Mouse (Mus musculus) cerebral cortex, adult 2 months (tissue): Measurements from ENCODE around the gene Fxyd7.

Source experiments
- WGBS: fragments of 180-500 bp; shearing (Covaris S2); methylation state at CpG from one replicate; pipeline ENCODE4 v1.1.7; 2018; 5-methylcytosine and 5-hydroxymethylcytosine counted together

Fxyd7 gene

DNA sequence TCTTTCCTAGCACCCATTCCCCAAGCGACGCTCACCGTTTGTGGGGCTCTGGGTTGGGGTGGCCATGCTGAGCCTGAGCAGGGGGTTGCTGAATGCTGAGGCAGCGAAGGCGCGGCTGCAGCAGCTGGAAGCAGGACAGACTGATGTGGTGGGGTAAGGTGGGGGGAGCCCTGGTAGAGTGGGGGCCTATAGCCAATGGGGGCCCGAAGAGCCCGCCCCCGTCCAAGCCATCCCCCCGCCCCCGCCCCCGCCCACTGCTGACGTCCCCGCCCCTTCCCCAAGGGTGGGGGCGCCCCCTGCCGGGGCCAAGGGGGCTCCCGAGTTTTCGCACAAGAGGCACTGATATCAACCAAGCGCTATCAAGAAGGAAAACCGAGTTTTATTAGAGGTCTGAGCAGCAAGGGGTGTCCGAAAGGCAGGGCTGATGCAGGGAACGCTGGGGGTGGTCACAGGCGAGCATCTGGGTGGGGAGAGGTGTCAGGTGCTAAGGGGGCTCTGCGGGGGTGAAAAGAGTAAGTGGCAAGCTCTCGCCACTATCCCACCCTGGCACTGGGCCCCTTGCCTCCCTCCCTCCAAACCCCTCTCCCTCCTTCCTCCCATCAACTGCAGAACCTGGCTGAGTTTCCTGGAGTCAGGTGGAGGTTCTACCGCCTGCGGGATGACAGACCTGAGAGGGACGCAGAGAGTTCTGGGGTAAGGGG lies at the start of gene Fxyd7:
TSS of gene Fxyd7 (minus strand) at position 147 of the 701 bp plus-strand sequence.
- 4% methylated on average over 28 of the region's 28 CpGs for WGBS

DNA sequence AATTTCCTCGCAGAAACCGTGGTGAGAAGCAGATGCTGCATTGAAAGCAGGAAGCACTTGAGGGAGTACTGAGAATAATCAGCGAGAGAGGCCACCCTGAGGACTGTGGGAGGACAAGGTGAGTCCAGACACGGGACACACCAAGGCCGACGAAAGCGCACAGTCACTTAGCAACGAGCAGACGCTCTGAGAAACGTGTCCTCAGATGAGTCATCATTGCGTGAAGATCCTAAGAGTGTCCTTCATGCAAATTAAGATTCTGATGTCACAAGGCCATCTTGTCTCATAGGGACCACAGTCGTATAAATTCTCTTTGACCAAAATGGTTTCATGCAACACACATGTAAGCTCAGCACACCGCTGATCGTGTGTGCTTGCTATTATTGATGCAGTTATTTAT lies 49.5 kb upstream of the Fxyd7 start:
- WGBS = 66% methylated on average over 14 of the region's 14 CpGs

DNA sequence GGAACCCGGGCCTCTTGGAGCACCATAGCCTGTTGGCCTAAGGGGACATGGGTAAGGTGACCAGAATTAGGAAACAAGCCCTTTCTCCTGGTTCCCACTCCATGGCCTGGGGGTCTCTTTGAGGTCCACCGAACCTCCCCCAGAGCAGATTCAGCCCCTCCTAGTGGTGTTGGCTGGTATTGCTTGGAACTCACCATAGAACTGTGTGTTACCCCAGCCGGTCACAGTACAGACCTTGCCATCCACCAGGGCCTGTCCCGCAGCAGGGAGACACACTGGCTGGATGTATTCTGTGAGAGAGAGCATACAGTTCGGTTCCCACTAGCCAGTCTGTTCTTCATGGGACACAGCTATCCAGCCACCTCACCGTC lies 48.3 kb upstream of the Fxyd7 start:
- 90% methylated on average over 6 of the region's 6 CpGs for WGBS

- WGBS = 82% methylated on average over 22 of the region's 22 CpGs
Observed at GRCm38 (mm10) chr7:31098697-31099611, 47.7 kb upstream of the Fxyd7 start.

DNA sequence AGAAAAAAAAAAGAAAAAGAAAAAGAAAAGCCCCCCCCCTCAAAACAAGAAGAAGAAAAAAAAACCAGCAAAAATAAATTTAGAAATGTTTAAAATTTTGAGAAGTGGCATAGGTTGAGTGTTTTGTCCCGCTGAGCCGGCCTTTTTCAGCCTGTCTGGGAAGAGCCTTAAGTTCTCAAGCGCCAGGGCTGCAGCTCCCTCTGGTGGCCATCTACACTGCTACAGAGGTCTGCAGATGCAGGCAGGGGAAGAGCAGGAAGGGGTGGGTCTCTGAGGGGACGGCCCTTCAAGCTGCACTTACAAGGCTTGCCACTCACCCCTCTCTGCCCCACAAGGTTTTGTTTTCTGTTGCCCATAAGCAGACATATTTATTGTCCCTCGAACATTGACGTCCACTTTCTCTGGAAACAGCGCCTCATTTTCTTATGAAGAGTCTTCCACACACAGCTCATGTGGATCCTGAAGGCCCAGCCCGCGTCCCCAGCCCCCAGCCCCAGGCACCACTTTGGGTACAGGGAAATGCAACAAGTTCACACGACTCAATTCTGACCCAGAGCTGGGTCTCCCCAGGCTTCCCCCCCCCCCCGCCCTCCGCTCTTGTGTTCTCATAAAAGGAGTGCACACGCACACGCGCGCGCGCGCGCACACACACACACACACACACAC lies 46.4 kb upstream of the Fxyd7 start:
- WGBS = 41% methylated on average over 20 of the region's 20 CpGs

GRCm38 (mm10) chr7:31096892-31097564 lies 45.8 kb upstream of the Fxyd7 start:
- WGBS = 84% methylated on average over 9 of the region's 9 CpGs

GRCm38 (mm10) chr7:31094774-31095501 lies 43.7 kb upstream of the Fxyd7 start:
- 32% methylated on average over 11 of the region's 12 CpGs for WGBS

GRCm38 (mm10) chr7:31089721-31090120 lies 38.5 kb upstream of the Fxyd7 start:
- WGBS = 88% methylated on average over 2 of the region's 2 CpGs

- WGBS = 55% methylated on average over 3 of the region's 3 CpGs
Observed at GRCm38 (mm10) chr7:31088206-31088605, 36.9 kb upstream of the Fxyd7 start.

DNA sequence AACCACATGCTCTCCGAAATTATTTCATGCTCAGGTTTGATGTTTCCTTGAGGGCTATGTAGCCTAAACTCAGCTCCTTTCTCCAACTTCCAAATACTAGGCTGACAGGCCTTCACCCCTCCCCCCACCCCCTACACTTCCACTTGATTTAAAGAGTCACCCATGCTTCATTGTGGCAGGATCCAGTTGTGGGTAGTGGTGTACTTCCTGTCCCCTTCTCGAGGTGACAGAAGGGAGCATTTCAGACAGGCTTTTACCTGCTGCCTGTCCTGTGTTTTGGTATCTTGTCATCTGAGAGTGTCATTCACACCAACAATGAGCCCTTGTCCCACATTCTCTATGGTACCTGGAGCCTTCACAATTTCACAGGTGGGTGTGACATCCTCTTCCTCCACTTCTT lies 36.0 kb upstream of the Fxyd7 start:
- 68% methylated on average over 2 of the region's 2 CpGs for WGBS

- 91% methylated on average over 9 of the region's 9 CpGs for WGBS
Observed at GRCm38 (mm10) chr7:31086175-31086755, 35.0 kb upstream of the Fxyd7 start.

DNA sequence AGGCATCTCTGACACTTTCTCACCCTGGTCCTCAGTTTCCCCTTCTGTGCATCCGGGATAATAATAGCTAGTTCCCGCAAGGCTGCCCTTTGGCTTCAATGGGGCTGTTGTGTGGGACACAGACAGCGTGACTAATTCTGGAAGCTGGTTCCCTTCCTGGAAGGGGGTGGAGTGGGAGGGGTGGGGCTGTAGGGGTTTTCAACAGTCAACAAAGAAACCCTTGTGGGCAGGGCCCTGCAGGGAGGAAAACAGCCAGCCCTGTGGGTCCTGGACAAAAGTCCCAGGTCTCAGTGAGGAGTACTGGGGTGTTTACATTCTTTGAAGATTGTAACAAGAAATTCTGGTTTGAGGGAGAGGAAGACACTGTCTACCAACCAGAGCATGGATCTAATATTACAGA lies 33.9 kb upstream of the Fxyd7 start:
- 31% methylated on average over 3 of the region's 3 CpGs for WGBS

DNA sequence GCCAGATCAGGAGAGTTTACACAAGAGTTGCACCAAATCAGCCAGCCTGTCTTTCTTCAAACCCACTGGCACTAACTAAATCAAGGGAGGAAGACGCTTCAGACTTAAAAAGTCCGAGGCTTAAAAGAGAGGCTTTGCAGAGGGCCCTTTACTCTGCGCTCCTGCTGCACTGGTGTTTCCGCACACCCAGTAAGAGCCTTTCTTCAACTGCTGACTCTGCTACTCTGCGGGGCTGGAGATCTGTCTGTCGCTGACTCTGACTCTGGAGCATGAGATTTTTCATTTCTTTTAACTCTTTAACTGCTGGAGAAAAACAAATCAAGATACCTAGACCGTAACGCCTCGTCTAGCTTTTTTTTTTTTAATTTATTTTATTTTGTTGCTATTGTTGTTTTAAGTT lies 32.9 kb upstream of the Fxyd7 start:
- WGBS = 69% methylated on average over 9 of the region's 9 CpGs

- 68% methylated on average over 14 of the region's 14 CpGs for WGBS
Observed at GRCm38 (mm10) chr7:31082831-31083588, 31.7 kb upstream of the Fxyd7 start.

GRCm38 (mm10) chr7:31081106-31081505 lies 29.8 kb upstream of the Fxyd7 start:
- WGBS = 38% methylated on average over 1 of the region's 1 CpGs

- WGBS = 72% methylated on average over 3 of the region's 3 CpGs
Observed at GRCm38 (mm10) chr7:31080611-31081010, 29.3 kb upstream of the Fxyd7 start.

DNA sequence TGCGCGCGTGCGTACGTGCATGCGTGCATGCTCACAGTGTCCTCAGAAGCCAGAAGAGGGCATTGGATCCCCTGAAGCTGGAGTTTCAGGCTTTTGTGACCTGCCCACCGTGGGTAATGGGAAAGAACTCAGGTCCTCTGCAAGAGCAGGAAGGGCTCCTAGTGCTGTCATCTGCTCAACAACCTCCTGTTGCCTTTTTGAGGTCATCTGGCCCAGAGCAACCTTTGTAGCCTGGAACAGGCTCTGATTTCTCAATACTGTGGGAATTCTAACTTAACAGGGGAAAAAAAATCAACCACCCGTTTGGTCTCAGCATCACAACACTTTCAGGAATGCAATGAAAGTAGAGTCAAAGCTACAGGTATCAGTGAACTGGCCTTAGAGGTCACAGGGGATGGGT lies 28.4 kb upstream of the Fxyd7 start:
- 90% methylated on average over 8 of the region's 8 CpGs for WGBS

GRCm38 (mm10) chr7:31077885-31078445 lies 26.7 kb upstream of the Fxyd7 start:
- 46% methylated on average over 5 of the region's 5 CpGs for WGBS

DNA sequence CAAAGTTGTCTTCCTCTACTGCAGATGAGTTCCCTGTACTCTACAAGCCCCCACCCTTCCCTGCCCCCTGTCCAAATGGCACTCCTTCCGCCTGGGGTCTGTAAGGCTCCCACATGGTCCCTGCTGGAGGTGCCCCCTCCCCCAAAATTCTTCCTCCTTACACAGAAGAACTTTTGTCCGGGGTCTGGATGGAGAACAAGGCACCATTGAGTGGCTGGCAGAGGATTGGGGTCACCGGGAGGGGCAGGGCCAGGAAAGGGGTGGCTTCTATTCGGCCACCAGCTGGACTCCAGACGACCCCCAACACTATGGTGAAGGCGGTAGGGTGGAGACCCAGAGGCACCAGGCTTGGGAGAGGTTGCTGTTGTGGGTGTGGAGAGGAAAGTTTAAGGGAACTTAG lies 26.2 kb upstream of the Fxyd7 start:
- 50% methylated on average over 6 of the region's 6 CpGs for WGBS

DNA sequence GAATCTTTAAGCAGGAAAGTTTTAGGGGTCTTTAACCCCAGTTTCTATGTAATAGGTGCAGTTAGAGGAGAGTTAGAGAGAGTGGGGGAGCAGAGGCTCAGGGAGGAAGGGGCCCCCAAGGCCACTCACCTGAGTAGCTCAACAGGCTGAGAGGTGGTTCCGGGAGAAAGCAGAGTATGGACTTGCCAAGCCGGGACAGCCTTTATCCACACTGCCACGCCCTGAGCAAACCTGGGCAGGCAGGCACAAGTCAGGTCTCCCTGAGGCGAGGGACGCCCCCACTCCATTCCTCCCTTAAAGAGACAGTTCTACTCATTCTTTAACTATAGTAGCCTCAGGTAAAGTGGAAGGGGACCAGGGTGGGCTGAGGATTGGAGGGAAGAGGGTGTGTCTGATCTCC lies 25.2 kb upstream of the Fxyd7 start, which contains the start of gene Fxyd3:
TSS of gene Fxyd3 (minus strand) at position 213 of the 400 bp plus-strand sequence.
- WGBS = 82% methylated on average over 5 of the region's 5 CpGs
